Mouse (Mus musculus) midbrain, embryonic 14.5 days (tissue): ENCODE measurements around the gene A330070K13Rik. TPM values are rescaled to one million over a fixed set of nuclear protein-coding genes. Genes with fewer than 3 reads are reported as not detected.

ENCODE experiments used
- ATAC-seq: fragments of 200-750 bp; cut with Nextera tagmentation; 2 replicates; pipeline ENCODE4 v1.8.0; 2017; ENCODE audit warnings: moderate number of reproducible peaks, moderate library complexity; ENCODE audit not compliant: low FRiP score, low TSS enrichment
- DNase-seq: peaks from one replicate; pipeline ENCODE4 v3.0.0-alpha.2; 2015
- H3K27ac ChIP-seq: fragments of 300-500 bp; sonication (generic); replicated peaks from 2 replicates; pipeline ENCODE4 v1.5.1; 2014; ENCODE audit warnings: mild to moderate bottlenecking, low read depth, low read length, moderate library complexity
- H3K27me3 ChIP-seq: fragments of 300-500 bp; sonication (generic); 2 replicates; pipeline ENCODE4 v1.6.1; 2014; ENCODE audit warnings: low read length, control low read depth, mixed read lengths; ENCODE audit not compliant: control insufficient read depth, insufficient read depth
- H3K36me3 ChIP-seq: fragments of 300-500 bp; sonication (generic); 2 replicates; pipeline ENCODE4 v1.6.1; 2014; ENCODE audit warnings: low read length, control low read depth; ENCODE audit not compliant: control insufficient read depth, insufficient read depth
- H3K4me1 ChIP-seq: fragments of 300-500 bp; sonication (generic); 2 replicates; pipeline ENCODE4 v1.6.1; 2014; ENCODE audit warnings: mild to moderate bottlenecking, antibody characterized with exemption, low read length, control low read depth; ENCODE audit not compliant: control insufficient read depth, insufficient read depth
- H3K4me2 ChIP-seq: fragments of 300-500 bp; sonication (generic); 2 replicates; pipeline ENCODE4 v1.6.1; 2014; ENCODE audit warnings: mild to moderate bottlenecking, low read length, moderate library complexity
- H3K4me3 ChIP-seq: fragments of 300-500 bp; sonication (generic); replicated peaks from 2 replicates; pipeline ENCODE4 v1.5.1; 2014; ENCODE audit warnings: low read depth, low read length
- H3K9ac ChIP-seq: fragments of 300-500 bp; sonication (generic); replicated peaks from 2 replicates; pipeline ENCODE4 v1.6.1; 2014; ENCODE audit warnings: mild to moderate bottlenecking, low read length, moderate library complexity
- H3K9me3 ChIP-seq: fragments of 300-500 bp; sonication (generic); 2 replicates; pipeline ENCODE4 v1.6.1; 2016; ENCODE audit warnings: low read length, control low read depth, mixed read lengths; ENCODE audit not compliant: control insufficient read depth
- WGBS: fragments of 180-500 bp; shearing (Covaris S2); extraction: QIAGEN DNeasy Blood & Tissue Kit; methylation state at CpG from one replicate; pipeline ENCODE4 v1.1.7; 2014; 5-methylcytosine and 5-hydroxymethylcytosine counted together
- polyA plus RNA-seq: library from polyadenylated mRNA; unstranded; fragments of >200 nt; fragmentation: Nextera tagmentation; extraction: Ambion mirVana; gene quantifications from 2 replicates; pipeline ENCODE4 v1.2.1, GENCODE M21; 2014

A330070K13Rik gene
- polyA plus RNA-seq: not detected in 2 replicates

GRCm38 (mm10) chr5:130384222-130384912 lies at the start of gene A330070K13Rik:
TSS of gene A330070K13Rik (minus strand) at chr5:130384631.
- 16% methylated on average over 13 of the region's 13 CpGs for WGBS
- no peaks in the 10 kb centered on the region for H3K9me3 ChIP-seq
- peak within 1 kb of the TSS; percentile 18 for H3K4me3 ChIP-seq
- DNase-seq: peak; percentile 54
- peak within 1 kb of the TSS; percentile 36 for H3K9ac ChIP-seq
- no peaks in the 10 kb centered on the region for H3K27me3 ChIP-seq
- no peaks in the 10 kb centered on the region for H3K4me1 ChIP-seq
- H3K4me2 ChIP-seq: peak within 1 kb of the TSS; percentile 46
- ATAC-seq: no peak
- H3K27ac ChIP-seq: no peak within 1 kb of the TSS
- no peaks in the 10 kb centered on the region for H3K36me3 ChIP-seq

GRCm38 (mm10) chr5:130411516-130411915 lies 27.1 kb upstream of the A330070K13Rik start:
- H3K4me2 ChIP-seq: no peak overlapping the region
- H3K36me3 ChIP-seq: no peaks in the 10 kb centered on the region

GRCm38 (mm10) chr5:130409706-130410105 lies 25.3 kb upstream of the A330070K13Rik start:
- no peak overlapping the region for H3K4me3 ChIP-seq
- H3K27me3 ChIP-seq: no peaks in the 10 kb centered on the region
- H3K9me3 ChIP-seq: no peaks in the 10 kb centered on the region
- H3K36me3 ChIP-seq: no peaks in the 10 kb centered on the region
- H3K9ac ChIP-seq: no peak overlapping the region
- no peak overlapping the region for H3K27ac ChIP-seq
- no peak overlapping the region for H3K4me2 ChIP-seq
- WGBS: 88% methylated on average over 6 of the region's 6 CpGs
- no peak for ATAC-seq
- DNase-seq: no peak
- no peaks in the 10 kb centered on the region for H3K4me1 ChIP-seq

More at GRCm38 (mm10) chr5:130411516-130411915, 27.1 kb upstream of the A330070K13Rik start:
- Histone ChIP-seq H3K27ac (no peak overlapping the region), H3K9me3 (no peaks in the 10 kb centered on the region), H3K9ac (no peak overlapping the region), H3K4me1 (no peaks in the 10 kb centered on the region), H3K27me3 (no peaks in the 10 kb centered on the region), H3K4me3 (no peak overlapping the region)
- WGBS: 95% methylated on average over 17 of the region's 17 CpGs
- DNase-seq: no peak
- ATAC-seq: no peak

- DNase-seq (peak; percentile 76), ATAC-seq (no peak)
- Histone ChIP-seq H3K9ac (no peak overlapping the region), H3K4me1 (no peaks in the 10 kb centered on the region), H3K36me3 (no peaks in the 10 kb centered on the region), H3K4me2 (no peak overlapping the region), H3K4me3 (no peak overlapping the region), H3K9me3 (no peaks in the 10 kb centered on the region), H3K27me3 (no peaks in the 10 kb centered on the region), H3K27ac (no peak overlapping the region)
- WGBS: 32% methylated on average over 1 of the region's 1 CpGs
Measured at GRCm38 (mm10) chr5:130405201-130405600, 20.8 kb upstream of the A330070K13Rik start.

- H3K27me3 ChIP-seq: no peaks in the 10 kb centered on the region
- no peaks in the 10 kb centered on the region for H3K9me3 ChIP-seq
- 93% methylated on average over 8 of the region's 8 CpGs for WGBS
- H3K4me2 ChIP-seq: no peak overlapping the region
- no peak overlapping the region for H3K27ac ChIP-seq
- ATAC-seq (no peak), DNase-seq (no peak)
- no peak overlapping the region for H3K9ac ChIP-seq
- no peak overlapping the region for H3K4me3 ChIP-seq
- no peaks in the 10 kb centered on the region for H3K4me1 ChIP-seq
- no peaks in the 10 kb centered on the region for H3K36me3 ChIP-seq
Measured at GRCm38 (mm10) chr5:130400136-130400917, 15.9 kb upstream of the A330070K13Rik start.

- Histone ChIP-seq H3K4me2 (no peak overlapping the region), H3K9ac (no peak overlapping the region), H3K27ac (no peak overlapping the region), H3K27me3 (no peaks in the 10 kb centered on the region), H3K36me3 (no peaks in the 10 kb centered on the region), H3K4me1 (peaks cover 3% of the 10 kb centered on the region; the same call in 1 of the 2 replicates), H3K9me3 (no peaks in the 10 kb centered on the region), H3K4me3 (no peak overlapping the region)
- DNase-seq: no peak
- 81% methylated on average over 6 of the region's 6 CpGs for WGBS
- no peak for ATAC-seq
Measured at GRCm38 (mm10) chr5:130395142-130395541, 10.7 kb upstream of the A330070K13Rik start.

GRCm38 (mm10) chr5:130394386-130394785 lies 10.0 kb upstream of the A330070K13Rik start:
- no peak overlapping the region for H3K4me2 ChIP-seq
- peaks cover 3% of the 10 kb centered on the region; the same call in 1 of the 2 replicates for H3K4me1 ChIP-seq
- 81% methylated on average over 8 of the region's 8 CpGs for WGBS
- no peaks in the 10 kb centered on the region for H3K9me3 ChIP-seq
- no peak overlapping the region for H3K4me3 ChIP-seq
- no peak overlapping the region for H3K9ac ChIP-seq
- H3K27ac ChIP-seq: no peak overlapping the region
- ATAC-seq (no peak), DNase-seq (no peak)
- no peaks in the 10 kb centered on the region for H3K27me3 ChIP-seq
- no peaks in the 10 kb centered on the region for H3K36me3 ChIP-seq

GRCm38 (mm10) chr5:130393618-130394355 lies 9.4 kb upstream of the A330070K13Rik start:
- peaks cover 3% of the 10 kb centered on the region; the same call in 1 of the 2 replicates for H3K4me1 ChIP-seq
- 50% methylated on average over 8 of the region's 8 CpGs for WGBS
- no peak for ATAC-seq
- H3K4me2 ChIP-seq: no peak overlapping the region
- no peak overlapping the region for H3K9ac ChIP-seq
- no peaks in the 10 kb centered on the region for H3K27me3 ChIP-seq
- H3K27ac ChIP-seq: no peak overlapping the region
- H3K9me3 ChIP-seq: no peaks in the 10 kb centered on the region
- H3K36me3 ChIP-seq: no peaks in the 10 kb centered on the region
- H3K4me3 ChIP-seq: no peak overlapping the region
- no peak for DNase-seq
